Mouse (Mus musculus) liver (tissue): ENCODE data around the gene Gm10638.

Source experiments
- DNase-seq: peaks from one replicate; pipeline ENCODE4 v3.0.0-alpha.2; 2020; ENCODE audit warnings: mixed read lengths

The Gm10638 gene

GRCm38 (mm10) chr8:86789576-86789975 is 44.1 kb downstream of the Gm10638 start:
- DNase-seq: no peak

- DNase-seq: no peak
Observed at GRCm38 (mm10) chr8:86791542-86791941, 46.0 kb downstream of the Gm10638 start.

GRCm38 (mm10) chr8:86794716-86795115 is 49.2 kb downstream of the Gm10638 start:
- no peak for DNase-seq
